Mouse (Mus musculus) liver, adult (tissue): Measurements from ENCODE around the gene Dlk1.

Experiments used
- GATA4 ChIP-seq: IDR thresholded peaks from 2 replicates; pipeline ENCODE4 v1.6.1; 2014; ENCODE audit warnings: mild to moderate bottlenecking, low read length; ENCODE audit not compliant: insufficient replicate concordance

The Dlk1 gene

DNA sequence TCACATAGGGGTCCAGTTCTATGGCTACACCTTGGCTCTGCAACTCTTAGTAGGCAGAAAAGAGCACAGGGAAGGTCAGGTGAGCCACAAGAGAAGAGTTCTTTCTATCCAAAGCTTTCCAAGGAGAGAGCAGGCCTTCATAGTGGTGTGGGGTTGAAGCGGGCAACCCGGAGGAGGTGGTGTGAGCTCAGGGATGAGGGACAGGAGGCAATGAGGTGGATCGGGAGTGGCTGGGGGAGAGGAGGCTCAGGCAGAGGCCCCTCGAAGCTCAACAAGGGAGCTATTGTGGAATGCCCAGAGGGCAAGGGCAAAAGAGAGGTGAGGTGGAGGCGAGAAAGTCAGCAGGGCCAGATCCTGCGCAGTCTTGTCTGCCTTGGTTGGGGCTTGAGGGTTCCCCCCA lies 43.8 kb downstream of the Dlk1 start:
- TF ChIP-seq GATA4 = no peak

DNA sequence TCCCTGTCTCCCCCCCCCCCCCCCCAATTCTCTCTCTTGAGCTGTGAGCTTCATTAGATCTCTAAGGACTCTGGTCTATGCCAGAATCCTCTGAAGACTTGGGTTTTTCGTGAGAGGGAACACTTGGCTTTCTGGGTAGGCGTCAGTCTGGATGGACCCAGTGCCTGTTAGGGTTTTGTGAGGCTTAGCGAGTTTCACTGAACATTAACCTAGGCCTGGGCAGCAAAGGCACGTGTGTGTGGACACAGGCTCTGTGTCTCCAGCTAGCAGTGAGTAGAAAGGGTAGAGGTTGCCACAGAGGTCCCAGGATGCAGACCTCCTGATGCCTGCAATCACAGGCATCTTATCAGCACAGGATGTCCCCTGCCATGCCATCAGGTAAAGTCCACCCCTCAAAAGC lies 48.4 kb downstream of the Dlk1 start:
- no peak for TF ChIP-seq GATA4

DNA sequence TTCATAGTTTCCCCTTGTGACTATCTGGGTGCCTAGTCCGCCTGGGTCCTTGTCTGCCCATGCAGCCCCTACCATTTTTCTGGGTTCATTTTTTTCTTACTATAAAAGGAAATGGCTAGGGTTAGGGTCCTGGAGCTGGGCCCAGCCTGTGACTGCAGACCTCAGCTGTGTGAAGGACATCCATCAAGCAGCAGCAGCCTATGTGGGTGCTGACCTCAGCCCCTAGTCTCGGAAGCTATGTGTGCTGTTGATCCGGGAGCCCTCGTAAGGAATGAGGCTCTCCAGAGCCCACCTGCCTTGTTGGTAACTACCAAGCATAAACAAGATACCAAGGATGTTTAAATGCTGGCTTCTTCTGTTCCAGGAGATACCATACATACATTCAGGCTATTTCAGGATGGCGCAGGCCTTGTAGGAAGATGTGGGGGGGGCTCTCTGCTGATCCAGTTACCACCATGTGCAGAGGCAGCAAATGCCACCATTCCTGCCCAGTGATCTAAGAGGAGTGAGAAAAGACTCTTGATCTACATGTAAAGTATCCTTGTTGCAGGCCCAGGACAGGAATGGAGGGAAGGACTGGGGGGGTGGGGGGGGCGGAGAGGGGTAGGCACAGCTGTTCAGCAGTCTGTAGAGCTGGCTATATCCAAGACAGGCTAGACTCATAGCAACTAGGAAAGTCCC lies 49.9 kb downstream of the Dlk1 start:
- TF ChIP-seq GATA4 = no peak

DNA sequence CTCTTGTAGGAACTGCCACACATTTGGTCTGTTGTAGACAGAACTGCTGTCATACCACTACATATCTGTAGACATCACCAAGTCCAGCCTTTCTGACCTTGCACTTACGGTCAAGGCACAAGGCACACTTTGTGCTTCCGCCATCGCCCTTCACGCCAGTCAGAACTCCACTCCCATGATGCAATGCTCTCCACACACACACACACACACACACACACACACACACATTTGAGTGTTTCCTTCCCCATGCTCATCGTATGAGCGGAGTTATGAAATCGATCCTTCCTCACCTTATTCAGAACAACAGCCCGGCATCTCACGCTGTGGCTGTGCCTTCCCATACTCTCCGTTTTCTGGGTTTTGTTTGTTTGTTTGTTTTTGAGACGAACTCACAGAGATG lies 55.1 kb downstream of the Dlk1 start:
- no peak for TF ChIP-seq GATA4

DNA sequence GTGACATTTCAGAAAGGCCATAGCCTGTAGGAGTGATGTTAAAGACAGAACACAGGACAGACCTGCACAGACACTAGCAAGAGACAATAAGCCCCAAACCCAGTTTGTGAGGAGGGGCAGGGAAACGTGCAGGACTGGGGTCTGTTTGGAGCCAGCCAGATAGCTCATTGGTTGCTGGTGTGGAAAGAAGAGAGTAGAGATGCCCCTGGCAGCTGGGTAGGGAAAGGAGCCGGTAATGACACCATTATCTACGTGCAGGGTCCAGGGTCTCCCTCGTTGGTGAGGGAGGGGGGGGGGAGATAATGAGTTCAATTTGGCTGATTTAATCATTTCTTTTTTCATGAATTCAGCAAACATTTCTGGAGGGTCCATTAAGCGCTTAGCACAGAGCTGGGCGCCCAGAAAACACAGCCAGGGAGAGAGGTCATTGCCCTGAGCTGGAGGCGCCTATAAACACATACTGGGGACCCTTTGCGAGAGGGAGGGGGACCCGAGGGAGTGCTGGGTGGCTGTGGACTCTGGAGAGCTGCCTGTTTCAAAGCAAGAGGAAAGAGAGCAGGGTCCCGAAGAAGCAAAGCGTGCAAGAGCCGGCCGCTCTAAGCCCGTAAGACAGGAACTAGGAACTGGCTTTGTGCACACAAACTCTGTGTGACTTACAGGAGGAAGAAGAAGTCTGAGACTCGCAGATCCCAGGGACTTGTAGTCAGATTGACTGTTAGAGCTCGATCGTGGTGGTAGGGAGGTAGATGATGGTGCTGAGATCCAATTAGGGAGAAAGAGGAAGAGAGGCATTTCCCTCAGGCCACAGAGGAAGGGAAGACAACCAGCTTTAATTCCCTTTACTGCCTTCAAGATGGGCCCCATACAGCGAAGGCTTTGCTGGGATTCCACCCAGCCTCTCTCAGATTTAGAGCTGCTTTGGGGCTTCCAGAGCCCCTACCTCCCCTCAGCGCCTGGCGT lies 56.2 kb downstream of the Dlk1 start:
- no peak for TF ChIP-seq GATA4

DNA sequence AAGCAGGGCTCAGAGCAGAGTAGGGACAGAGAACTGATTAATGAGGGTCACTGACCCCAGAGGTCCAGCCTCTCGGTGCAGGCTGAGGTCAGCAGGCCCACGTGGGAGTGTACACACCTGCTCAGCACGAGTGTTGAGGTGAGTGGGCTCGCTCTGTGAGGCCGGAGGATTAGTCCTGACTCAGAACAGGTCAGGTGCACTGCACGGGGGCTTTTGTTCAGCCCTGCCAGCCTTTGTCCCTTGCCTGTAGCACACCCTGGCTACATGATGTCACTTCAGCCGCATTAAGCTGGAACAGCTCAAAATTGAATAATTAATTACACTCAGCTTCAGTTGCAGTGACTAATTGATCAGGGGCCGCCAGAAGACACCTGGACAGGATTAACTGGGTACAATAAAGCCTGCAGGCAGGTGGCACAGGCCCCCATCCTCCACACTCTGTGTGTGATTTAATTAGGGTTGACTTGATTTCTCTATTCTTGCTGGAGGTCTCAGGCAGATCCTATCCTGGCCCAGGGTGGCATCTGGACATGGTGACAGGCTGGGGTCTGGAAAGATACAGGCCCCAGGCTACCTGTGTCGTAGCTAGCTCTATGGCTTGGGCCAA lies 57.0 kb downstream of the Dlk1 start:
- no peak for TF ChIP-seq GATA4

DNA sequence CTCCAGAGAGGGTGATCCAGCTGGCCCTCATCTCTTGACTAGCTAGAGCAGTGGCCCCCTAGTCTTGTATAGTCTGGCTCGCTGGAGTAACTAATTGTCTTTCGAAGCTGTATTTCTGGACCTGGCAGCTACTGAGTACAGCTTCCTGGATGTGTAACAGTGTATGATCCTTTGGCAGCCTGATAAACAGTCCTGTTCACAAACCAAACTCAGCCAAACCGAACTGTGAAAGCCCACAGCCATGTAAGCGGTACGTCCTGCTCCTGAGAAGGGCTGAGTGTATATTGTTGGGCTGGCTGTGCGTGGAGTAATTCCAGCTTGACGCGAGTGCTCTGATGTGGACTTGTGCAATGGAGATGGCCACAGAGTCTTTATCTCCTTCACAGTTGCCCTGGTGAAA lies 57.6 kb downstream of the Dlk1 start:
- TF ChIP-seq GATA4 = no peak

DNA sequence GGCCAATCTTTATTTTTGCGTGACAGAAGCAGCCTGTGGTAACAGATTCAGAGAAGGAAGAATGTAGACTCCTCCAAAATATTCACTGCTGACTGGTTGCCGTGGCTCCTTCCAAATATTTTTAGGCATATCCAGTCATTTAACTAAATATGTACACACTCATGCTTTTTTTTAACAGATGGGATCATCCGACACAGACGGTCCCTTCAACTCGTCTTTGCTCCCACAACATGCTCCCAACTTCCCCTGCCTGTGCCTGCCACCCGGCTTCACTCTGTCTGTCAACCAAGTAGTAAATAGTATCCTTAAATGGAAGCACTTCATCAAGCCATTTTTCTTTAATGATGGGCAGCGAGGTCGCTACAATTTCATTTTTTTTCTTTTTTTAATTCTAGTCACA lies 58.8 kb downstream of the Dlk1 start:
- TF ChIP-seq GATA4 = no peak

DNA sequence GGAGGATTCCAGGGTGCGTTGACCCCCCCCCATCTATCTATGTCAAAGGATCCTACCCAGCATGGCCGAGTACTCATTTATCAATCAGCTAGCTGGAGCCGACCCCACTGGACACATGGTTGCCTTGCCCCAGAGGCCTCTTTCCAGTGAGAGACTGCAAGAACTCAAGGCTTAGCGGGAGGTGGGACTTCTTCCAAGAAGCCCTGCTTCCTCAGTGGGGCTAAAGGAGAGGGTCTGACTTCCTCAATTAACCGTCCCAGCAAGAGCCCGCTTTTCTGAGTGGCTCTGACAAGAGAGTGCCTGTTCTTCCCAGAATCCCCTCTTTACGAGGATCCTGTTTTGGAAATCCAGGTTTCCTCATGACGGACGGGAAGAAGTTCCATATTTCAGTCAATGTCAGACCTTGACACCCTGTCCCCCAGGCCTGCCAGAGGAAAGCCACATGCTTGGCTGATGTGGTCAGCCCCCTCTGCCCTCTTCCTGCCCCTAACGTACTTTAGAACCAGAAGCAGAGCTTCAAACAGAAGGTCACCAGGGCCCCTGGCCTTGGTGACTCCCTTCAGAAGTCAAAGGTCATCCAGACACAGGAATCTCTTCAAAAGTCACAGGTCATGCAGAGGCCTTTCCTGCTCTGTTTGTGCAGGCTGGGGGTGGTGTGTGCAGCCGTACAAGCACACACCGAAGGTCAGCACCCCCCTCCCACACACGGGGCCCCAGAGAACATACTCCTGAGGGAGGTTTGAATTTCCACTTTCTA lies 59.7 kb downstream of the Dlk1 start:
- TF ChIP-seq GATA4 = no peak
